Mouse (Mus musculus) E14TG2a.4 (cell line): ENCODE measurements around the gene Gbx1.

Experiments
- H3K27me3 ChIP-seq: 2 replicates; pipeline ENCODE4 v1.6.1; 2014; ENCODE audit warnings: low read length, control low read depth; ENCODE audit not compliant: insufficient read depth
- H3K36me3 ChIP-seq: 2 replicates; pipeline ENCODE4 v1.6.1; 2014; ENCODE audit warnings: low read length, control low read depth; ENCODE audit not compliant: insufficient read depth
- H3K4me1 ChIP-seq: replicated peaks from 2 replicates; pipeline ENCODE4 v1.6.1; 2014; ENCODE audit warnings: low read depth, low read length, control low read depth
- H3K4me3 ChIP-seq: replicated peaks from 2 replicates; pipeline ENCODE4 v1.5.1; 2014; ENCODE audit warnings: mild to moderate bottlenecking, low read length
- H3K9me3 ChIP-seq: 2 replicates; pipeline ENCODE4 v1.6.1; 2014; ENCODE audit warnings: low read length, control low read depth
- CTCF ChIP-seq: conservative IDR thresholded peaks from 2 replicates; pipeline ENCODE4 v1.5.1; 2014; ENCODE audit warnings: low read length
- NANOG ChIP-seq: IDR thresholded peaks from 2 replicates; pipeline ENCODE4 v1.6.1; 2014; ENCODE audit warnings: borderline replicate concordance, low read length, mixed read lengths
- POU5F1 ChIP-seq: IDR thresholded peaks from 2 replicates; pipeline ENCODE4 v1.6.1; 2014; ENCODE audit warnings: low read length, borderline replicate concordance

Gbx1 gene

GRCm38 (mm10) chr5:24455076-24455475 lies 71.9 kb downstream of the Gbx1 start:
- no peaks in the 10 kb centered on the region for H3K9me3 ChIP-seq
- H3K36me3 ChIP-seq: peaks cover 34% of the 10 kb centered on the region
- peak overlapping the region; percentile 43 for H3K4me3 ChIP-seq
- peaks cover 25% of the 10 kb centered on the region for H3K27me3 ChIP-seq
- TF ChIP-seq NANOG (no peak), CTCF (no peak), POU5F1 (no peak)
- H3K4me1 ChIP-seq: peaks cover 49% of the 10 kb centered on the region

- peaks cover 34% of the 10 kb centered on the region for H3K36me3 ChIP-seq
- H3K4me3 ChIP-seq: peak overlapping the region; percentile 89
- H3K27me3 ChIP-seq: peaks cover 32% of the 10 kb centered on the region
- peaks cover 45% of the 10 kb centered on the region for H3K4me1 ChIP-seq
- no peaks in the 10 kb centered on the region for H3K9me3 ChIP-seq
- no peak for TF ChIP-seq NANOG
- TF ChIP-seq CTCF: no peak
- TF ChIP-seq POU5F1: no peak
Observed at GRCm38 (mm10) chr5:24453985-24454303, 73.1 kb downstream of the Gbx1 start.

- H3K27me3 ChIP-seq: peaks cover 37% of the 10 kb centered on the region
- peaks cover 45% of the 10 kb centered on the region for H3K4me1 ChIP-seq
- H3K9me3 ChIP-seq: no peaks in the 10 kb centered on the region
- H3K36me3 ChIP-seq: peaks cover 29% of the 10 kb centered on the region
- peak overlapping the region; percentile 89 for H3K4me3 ChIP-seq
- TF ChIP-seq NANOG (no peak), POU5F1 (no peak), CTCF (no peak)
Observed at GRCm38 (mm10) chr5:24453283-24453984, 73.6 kb downstream of the Gbx1 start.
